Mouse (Mus musculus): Measurements from ENCODE around the gene Napb. TPM values are rescaled to one million over a fixed set of nuclear protein-coding genes. Genes with fewer than 3 reads are reported as not detected.

Napb gene
- polyA plus RNA-seq, 1 experiment = 0.63 TPM

DNA sequence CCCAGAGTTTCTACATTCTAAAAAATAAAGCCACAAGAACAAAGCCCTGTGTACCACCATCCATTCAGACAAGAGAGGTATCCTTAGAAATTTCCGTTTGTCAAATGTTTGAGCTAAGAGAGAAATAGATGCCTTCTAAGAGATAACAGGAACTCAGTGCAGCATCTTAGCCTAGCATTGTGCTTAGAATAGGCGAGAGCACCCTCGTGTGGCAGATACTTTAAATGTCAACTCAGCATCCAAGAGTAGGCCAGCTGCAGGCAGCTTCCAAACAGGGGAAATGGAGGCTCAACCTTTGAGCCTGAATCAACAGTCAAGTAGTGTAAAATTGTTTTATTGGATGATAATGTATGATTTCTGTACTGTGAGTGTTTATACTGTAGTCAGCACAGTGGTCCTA is 77.3 kb downstream of the Napb start:
- H3K27ac ChIP-seq (ENCODE audit: control insufficient read depth, insufficient read depth, low read length) = no peak overlapping the region
- H3K4me3 ChIP-seq (ENCODE audit: control insufficient read depth, insufficient read depth, low read length) = no peak overlapping the region
- DNase-seq = peak; percentile 67
- TF ChIP-seq POLR2A (IDR thresholded peaks at IDR 0.05; ENCODE audit: control insufficient read depth, extremely low read depth, insufficient read depth, low read length, poor library complexity) (no peak), CTCF (IDR thresholded peaks at IDR 0.05; ENCODE audit: borderline replicate concordance, control insufficient read depth, extremely low read depth, insufficient read depth, low read length, poor library complexity) (no peak)
- H3K36me3 ChIP-seq (ENCODE audit: control insufficient read depth, insufficient read depth, low read length) = no peaks in the 10 kb centered on the region
- no peaks in the 10 kb centered on the region for H3K4me1 ChIP-seq (replicated peaks; ENCODE audit: control insufficient read depth, insufficient read depth, low read length)
- no peaks in the 10 kb centered on the region for H3K27me3 ChIP-seq (ENCODE audit: control insufficient read depth, insufficient read depth, low read length)
- WGBS = 0% methylated on average over 3 of the region's 3 CpGs

DNA sequence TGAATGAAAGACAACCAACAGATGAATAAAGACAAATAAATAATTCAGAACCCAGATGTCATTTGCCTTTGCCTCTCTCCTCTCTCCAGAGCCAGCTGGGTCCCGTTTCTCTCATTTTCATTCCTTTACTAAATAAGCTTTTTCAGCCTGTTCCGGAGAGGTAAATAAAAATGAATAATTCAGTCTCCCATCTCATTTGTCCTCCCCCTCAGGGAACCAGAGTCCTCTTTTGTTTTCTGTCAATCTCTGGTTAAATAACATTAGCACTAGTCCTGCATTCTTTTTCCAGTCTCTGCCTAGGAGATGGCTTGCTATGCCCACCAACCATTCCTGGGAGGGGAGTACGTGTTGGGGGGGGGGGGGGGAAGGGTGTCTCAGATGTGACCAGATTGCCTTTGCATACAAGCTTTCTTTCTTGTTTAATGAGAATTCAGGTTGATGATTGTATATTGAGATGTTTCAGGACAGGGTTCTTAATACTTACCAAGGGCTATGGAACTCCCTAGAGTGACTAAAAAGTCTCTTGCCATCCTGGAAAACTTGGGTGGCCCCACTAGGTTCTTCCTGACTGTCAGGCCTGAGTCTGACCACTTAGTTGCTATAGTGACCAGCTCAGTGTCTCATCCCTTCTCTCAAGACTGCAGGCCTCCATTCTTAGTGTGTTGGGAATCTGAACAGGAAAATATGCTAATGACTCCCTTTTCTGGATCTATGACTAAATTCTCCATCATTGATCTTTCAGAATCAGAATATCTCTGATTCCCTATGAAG is 81.5 kb downstream of the Napb start:
- no peak for DNase-seq
- Histone ChIP-seq H3K4me1 (replicated peaks; ENCODE audit: control insufficient read depth, insufficient read depth, low read length) (no peaks in the 10 kb centered on the region), H3K36me3 (ENCODE audit: control insufficient read depth, insufficient read depth, low read length) (no peaks in the 10 kb centered on the region), H3K4me3 (ENCODE audit: control insufficient read depth, insufficient read depth, low read length) (no peak overlapping the region), H3K27me3 (ENCODE audit: control insufficient read depth, insufficient read depth, low read length) (no peaks in the 10 kb centered on the region), H3K27ac (ENCODE audit: control insufficient read depth, insufficient read depth, low read length) (no peak overlapping the region)
- no peak for TF ChIP-seq CTCF (IDR thresholded peaks at IDR 0.05; ENCODE audit: borderline replicate concordance, control insufficient read depth, extremely low read depth, insufficient read depth, low read length, poor library complexity)
- TF ChIP-seq POLR2A (IDR thresholded peaks at IDR 0.05; ENCODE audit: control insufficient read depth, extremely low read depth, insufficient read depth, low read length, poor library complexity) = no peak
- WGBS = 83% methylated on average over 3 of the region's 3 CpGs

DNA sequence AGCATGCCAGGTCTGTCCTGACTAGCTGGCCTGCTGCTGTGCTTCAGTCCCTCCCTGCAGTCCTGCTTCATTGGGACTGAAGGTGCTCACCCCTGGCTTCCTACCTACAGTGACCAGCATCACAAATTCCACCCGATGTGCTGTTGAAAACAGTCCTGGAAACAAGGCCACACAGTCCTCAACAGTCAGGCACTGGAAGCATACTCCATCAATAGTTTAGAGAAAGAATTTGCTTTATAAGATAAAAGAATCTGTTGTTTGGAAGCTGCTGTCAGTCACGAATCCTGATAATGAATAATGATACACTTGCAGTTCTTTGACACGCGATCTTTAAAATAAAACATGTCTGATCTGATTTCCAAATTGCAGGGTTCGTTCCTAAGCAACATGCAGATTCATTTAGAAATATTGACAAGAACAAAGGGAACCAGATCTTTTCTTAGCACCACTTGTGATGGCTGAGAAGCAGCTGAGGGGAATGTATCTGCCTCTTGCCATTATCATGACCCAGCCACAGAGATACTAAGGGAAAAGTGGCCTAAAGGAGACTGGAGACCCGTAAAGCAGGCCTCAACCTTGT is 87.8 kb downstream of the Napb start:
- Histone ChIP-seq H3K36me3 (ENCODE audit: control insufficient read depth, insufficient read depth, low read length) (no peaks in the 10 kb centered on the region), H3K27me3 (ENCODE audit: control insufficient read depth, insufficient read depth, low read length) (no peaks in the 10 kb centered on the region), H3K4me3 (ENCODE audit: control insufficient read depth, insufficient read depth, low read length) (no peak overlapping the region), H3K4me1 (replicated peaks; ENCODE audit: control insufficient read depth, insufficient read depth, low read length) (no peaks in the 10 kb centered on the region), H3K27ac (ENCODE audit: control insufficient read depth, insufficient read depth, low read length) (no peak overlapping the region)
- no peak for DNase-seq
- TF ChIP-seq CTCF (IDR thresholded peaks at IDR 0.05; ENCODE audit: borderline replicate concordance, control insufficient read depth, extremely low read depth, insufficient read depth, low read length, poor library complexity) = no peak
- 94% methylated on average over 6 of the region's 6 CpGs for WGBS

Other genes with a start within 250 kb of the Napb start
- 61.8 and 63.3 TPM in 2 replicates for gene Nxt1, start 59.9 kb downstream of the Napb start, polyA plus RNA-seq (2012; rRNA removed)
- 7.4 and 8.7 TPM in 2 replicates for gene Gzf1, start 51.4 kb downstream of the Napb start, polyA plus RNA-seq (2012; rRNA removed)
- not detected in 2 replicates for gene Cstl1, start 17.9 kb upstream of the Napb start, polyA plus RNA-seq (2012; rRNA removed)
- gene Cst11, start 39.0 kb upstream of the Napb start, polyA plus RNA-seq (2012; rRNA removed) = not detected in 2 replicates
- gene 8030411F24Rik, start 49.5 kb upstream of the Napb start, polyA plus RNA-seq (2012; rRNA removed) = not detected in 2 replicates
- gene Cst12, start 56.9 kb upstream of the Napb start, polyA plus RNA-seq (2012; rRNA removed) = not detected in 2 replicates
- gene Cst8, start 66.3 kb upstream of the Napb start, polyA plus RNA-seq (2012; rRNA removed) = 0.81 TPM in 1 of 2 replicates, not detected in the other
- gene Cst13, start 87.6 kb upstream of the Napb start, polyA plus RNA-seq (2012; rRNA removed) = not detected in 2 replicates
- 0.44 TPM in 1 of 2 replicates, not detected in the other for gene Cst9, start 102.7 kb upstream of the Napb start, polyA plus RNA-seq (2012; rRNA removed)
- gene 9230104L09Rik, start 132.6 kb upstream of the Napb start, polyA plus RNA-seq (2012; rRNA removed) = 0.30 TPM in 1 of 2 replicates, not detected in the other
- 843 and 1,366 TPM in 2 replicates for gene Cst3, start 143.2 kb upstream of the Napb start, polyA plus RNA-seq (2012; rRNA removed)